Mouse (Mus musculus): ENCODE results near the gene Tnni3k. TPM values are rescaled to one million over a fixed set of nuclear protein-coding genes. Genes with fewer than 3 reads are reported as not detected.

Tnni3k gene
- total RNA-seq, 2 experiments from 2014 or later = not detected

- no peak for DNase-seq
- intact Hi-C loops (cut with DNase I) = no loop called here
Measured at GRCm38 (mm10) chr3:154961284-154961683, 93.9 kb downstream of the Tnni3k start.

- intact Hi-C loops (cut with DNase I) = no loop called here
Measured at GRCm38 (mm10) chr3:154953088-154953487, 102.1 kb downstream of the Tnni3k start.

GRCm38 (mm10) chr3:154949551-154949950 is 105.7 kb downstream of the Tnni3k start:
- intact Hi-C loops (cut with DNase I) = no loop called here
- no peak for DNase-seq

More at GRCm38 (mm10) chr3:154953088-154953487, 102.1 kb downstream of the Tnni3k start:
- no peak for DNase-seq

- intact Hi-C loops (cut with DNase I) = no loop called here
- DNase-seq = peak; percentile 3
Measured at GRCm38 (mm10) chr3:154945688-154946161, 109.5 kb downstream of the Tnni3k start.

- DNase-seq = no peak
- intact Hi-C loops (cut with DNase I) = no loop called here
Measured at GRCm38 (mm10) chr3:154927757-154928156, 127.5 kb downstream of the Tnni3k start.

GRCm38 (mm10) chr3:154924936-154925335 is 130.3 kb downstream of the Tnni3k start:
- intact Hi-C loops (cut with DNase I) = no loop called here
- DNase-seq = no peak

- intact Hi-C loops (cut with DNase I) = no loop called here
- DNase-seq = no peak
Measured at GRCm38 (mm10) chr3:154915566-154915965, 139.6 kb downstream of the Tnni3k start.

GRCm38 (mm10) chr3:154913641-154914040 is 141.6 kb downstream of the Tnni3k start:
- DNase-seq = peak; percentile 5
- intact Hi-C loops (cut with DNase I) = no loop called here

GRCm38 (mm10) chr3:154896737-154897136 is 158.5 kb downstream of the Tnni3k start:
- DNase-seq = peak; percentile 30
- intact Hi-C loops (cut with DNase I) = no loop called here

GRCm38 (mm10) chr3:154893225-154893624 is 162.0 kb downstream of the Tnni3k start:
- DNase-seq = no peak
- intact Hi-C loops (cut with DNase I) = no loop called here

- DNase-seq = peak; percentile 14
- intact Hi-C loops (cut with DNase I) = no loop called here
Measured at GRCm38 (mm10) chr3:154885452-154885851, 169.8 kb downstream of the Tnni3k start.

GRCm38 (mm10) chr3:154885048-154885447 is 170.2 kb downstream of the Tnni3k start:
- intact Hi-C loops (cut with DNase I) = no loop called here
- no peak for DNase-seq

GRCm38 (mm10) chr3:154881428-154881986 is 173.7 kb downstream of the Tnni3k start:
- intact Hi-C loops (cut with DNase I) = no loop called here
- no peak for DNase-seq

- intact Hi-C loops (cut with DNase I) = no loop called here
Measured at GRCm38 (mm10) chr3:154880536-154880939, 174.7 kb downstream of the Tnni3k start.

GRCm38 (mm10) chr3:154880108-154880507 is 175.1 kb downstream of the Tnni3k start:
- DNase-seq = no peak
- intact Hi-C loops (cut with DNase I) = no loop called here

More at GRCm38 (mm10) chr3:154880536-154880939, 174.7 kb downstream of the Tnni3k start:
- peak; percentile 35 for DNase-seq

GRCm38 (mm10) chr3:154879515-154879914 is 175.7 kb downstream of the Tnni3k start:
- intact Hi-C loops (cut with DNase I) = no loop called here
- no peak for DNase-seq

GRCm38 (mm10) chr3:154879080-154879479 is 176.1 kb downstream of the Tnni3k start:
- intact Hi-C loops (cut with DNase I) = no loop called here
- DNase-seq = no peak

- DNase-seq = no peak
- intact Hi-C loops (cut with DNase I) = no loop called here
Measured at GRCm38 (mm10) chr3:154868807-154869206, 186.4 kb downstream of the Tnni3k start.

GRCm38 (mm10) chr3:154861921-154862320 is 193.3 kb downstream of the Tnni3k start:
- DNase-seq = no peak
- intact Hi-C loops (cut with DNase I) = no loop called here

GRCm38 (mm10) chr3:154859721-154860120 is 195.5 kb downstream of the Tnni3k start:
- intact Hi-C loops (cut with DNase I) = no loop called here
- no peak for DNase-seq

- intact Hi-C loops (cut with DNase I) = no loop called here
- DNase-seq = no peak
Measured at GRCm38 (mm10) chr3:154853257-154853656, 201.9 kb downstream of the Tnni3k start.

GRCm38 (mm10) chr3:154852281-154852680 is 202.9 kb downstream of the Tnni3k start:
- intact Hi-C loops (cut with DNase I) = no loop called here
- no peak for DNase-seq

GRCm38 (mm10) chr3:154842247-154842646 is 213.0 kb downstream of the Tnni3k start:
- no peak for DNase-seq
- intact Hi-C loops (cut with DNase I) = no loop called here

Data from left cerebral cortex, postnatal 4 days (tissue).